Comparison of ENCODE assay signal across 8 mouse cellular contexts in the genomic region with DNA sequence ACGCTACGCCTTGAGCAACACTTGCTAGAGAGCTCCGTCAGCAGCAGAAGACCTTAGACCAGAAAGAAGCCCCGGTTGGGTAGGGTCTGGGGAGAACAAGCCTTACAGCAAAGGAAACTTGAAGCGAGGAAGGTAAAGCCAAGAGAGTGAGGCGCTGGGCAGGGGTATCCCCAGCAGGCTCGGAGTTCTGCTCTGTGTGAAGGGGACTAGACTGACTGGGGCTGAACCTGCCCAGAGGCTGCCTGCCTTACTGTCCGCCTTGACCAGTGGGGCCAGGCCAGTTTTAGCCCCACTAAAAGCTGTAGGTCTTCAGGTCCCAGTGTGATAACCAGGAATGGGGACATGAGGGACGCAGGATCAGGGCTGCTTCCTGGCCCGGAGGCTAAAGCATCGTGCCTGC. TPM values are rescaled to one million over a fixed set of nuclear protein-coding genes. Genes with fewer than 3 reads are reported as not detected.
DNase-seq lines count a peak whose midpoint lies in the region; ATAC-seq and TF ChIP-seq lines count a peak whose summit lies in the region.

A gene (plus strand): TSS at position 69 of the 400 bp plus-strand sequence.

- no peak for TF ChIP-seq CTCF in cerebellum, adult 2 months (IDR thresholded peaks at IDR 0.05; ENCODE audit: borderline replicate concordance, insufficient read depth, low read depth, low read length)
- no peak for TF ChIP-seq CTCF in E14TG2a.4 (conservative IDR thresholded peaks at IDR 0.05; ENCODE audit: low read length)

- DNase-seq in cerebellum, adult 2 months, result no peak
- DNase-seq in cerebellum, postnatal 36 days, result no peak
- no peak for DNase-seq in heart, postnatal 36 days
- no peak for DNase-seq in layer of hippocampus, postnatal 25 days (ENCODE audit: extremely low spot score in 1 of 2, low spot score in 1 of 2)
- no peak for DNase-seq in cerebellum, adult 11 months

- H3K4me3 ChIP-seq in cerebellum, adult 2 months (replicated peaks; ENCODE audit: insufficient read depth, low read depth, low read length), result peak within 1 kb of the TSS; percentile 53
- peak within 1 kb of the TSS; percentile 95 for H3K4me3 ChIP-seq in E14TG2a.4 (replicated peaks; ENCODE audit: low read length)

- H3K27me3 ChIP-seq in cerebellum, adult 2 months (ENCODE audit: control insufficient read depth, insufficient read depth, low read length), result no peaks in the 10 kb centered on the region
- H3K27me3 ChIP-seq in E14TG2a.4 (ENCODE audit: insufficient read depth, low read length), result peaks cover 36% of the 10 kb centered on the region

- no peak for ATAC-seq in erythroid progenitor cell, adult 5-6 weeks (replicated peaks; ENCODE audit: low FRiP score, poor library complexity, severe bottlenecking)
- ATAC-seq in megakaryocyte, adult 5-6 weeks (ENCODE audit: poor library complexity, severe bottlenecking), result no peak

- WGBS in cerebellum, adult 2 months, result 41% methylated on average over 11 of the region's 11 CpGs

- H3K4me1 ChIP-seq in cerebellum, adult 2 months (ENCODE audit: control insufficient read depth, insufficient read depth, low read length), result peaks cover 8% of the 10 kb centered on the region
- peaks cover 63% of the 10 kb centered on the region for H3K4me1 ChIP-seq in E14TG2a.4 (replicated peaks; ENCODE audit: low read depth, low read length)

- no peak for TF ChIP-seq POLR2A in cerebellum, adult 2 months (IDR thresholded peaks at IDR 0.05; ENCODE audit: borderline replicate concordance, insufficient read depth, low read length)

- intact Hi-C loops in heart, postnatal 36 days (cut with DNase I), result no loop called here

- H3K27ac ChIP-seq in cerebellum, adult 2 months (ENCODE audit: insufficient read depth, low read length), result no peak within 1 kb of the TSS

- H3K36me3 ChIP-seq in E14TG2a.4 (ENCODE audit: insufficient read depth, low read length), result peaks cover 47% of the 10 kb centered on the region

- H3K9me3 ChIP-seq in E14TG2a.4 (ENCODE audit: low read length), result no peaks in the 10 kb centered on the region

RNA-seq across cellular contexts. Expression of the gene that starts here (rescaled TPM):
- polyA plus RNA-seq in cerebellum, adult 2 months (2012; rRNA removed), result 9.0 and 10.1 TPM in 2 replicates
- 671 and 849 TPM in 2 replicates for total RNA-seq in erythroid progenitor cell, adult 5-6 weeks (2015; ENCODE audit: low replicate concordance)
- total RNA-seq in erythroid progenitor cell, adult 5-6 weeks (2017; ENCODE audit: low replicate concordance), result 216 and 291 TPM in 2 replicates
- total RNA-seq in heart, postnatal 36 days (2021), result 100 to 1,000 TPM; 159 to 209 TPM
- total RNA-seq in megakaryocyte, adult 5-6 weeks (2015), result 124 and 143 TPM in 2 replicates
- total RNA-seq in megakaryocyte, adult 5-6 weeks (2017), result 43.2 and 59.0 TPM in 2 replicates
- 1 to 10 TPM; 3.3 to 5.0 TPM for total RNA-seq in layer of hippocampus, postnatal 25 days (2021)

Comparison
In these comparisons a context has a peak if more than half of its experiments do, and no peak if none do; other contexts are left out.
1. RNA of the gene that starts here (total RNA-seq): 216 to 849 TPM in erythroid progenitor cell, adult 5-6 weeks, 159 to 209 TPM in heart, postnatal 36 days and 43.2 to 143 TPM in megakaryocyte, adult 5-6 weeks; 3.3 to 5.0 TPM in layer of hippocampus, postnatal 25 days; every median in the first group is over 4 times any median in the second.